Mouse (Mus musculus) MEL (cell line): ENCODE results near the gene Schip1. TPM values are rescaled to one million over a fixed set of nuclear protein-coding genes. Genes with fewer than 3 reads are reported as not detected.

Experiments
- DNase-seq: peaks from one replicate; pipeline ENCODE4 v3.0.0; 2011; ENCODE audit warnings: low read depth, low spot score
- H3K27ac ChIP-seq: 2 replicates; pipeline ENCODE4 v1.5.1; 2012; ENCODE audit warnings: low read depth, mild to moderate bottlenecking, control low read depth, low read length, moderate library complexity; ENCODE audit not compliant: control insufficient read depth
- H3K27me3 ChIP-seq, 2 experiments: fragments of 150-350 bp in 1 of 2; sonication (generic) in 1 of 2; 2 replicates each; pipeline ENCODE4 v1.6.1; 2012; ENCODE audit warnings: low read length in 2 of 2, mild to moderate bottlenecking in 2 of 2, improper control_type of control experiment in 1 of 2, moderate library complexity in 1 of 2; ENCODE audit not compliant: insufficient read depth in 2 of 2, control insufficient read depth in 1 of 2
- H3K36me3 ChIP-seq, 2 experiments: 2 replicates each; pipeline ENCODE4 v1.6.1; 2012 to 2014; ENCODE audit warnings: low read length in 2 of 2, improper control_type of control experiment in 1 of 2, inconsistent platforms in 1 of 2, mild to moderate bottlenecking in 1 of 2; ENCODE audit not compliant: insufficient read depth in 2 of 2, control insufficient read depth in 1 of 2
- H3K4me1 ChIP-seq, 2 experiments: fragments of 150-350 bp in 1 of 2; sonication (generic) in 1 of 2; 2 replicates each; pipeline ENCODE4 v1.6.1; 2012; ENCODE audit warnings: low read length in 2 of 2, improper control_type of control experiment in 1 of 2, mild to moderate bottlenecking in 1 of 2; ENCODE audit not compliant: insufficient read depth in 2 of 2, control insufficient read depth in 1 of 2
- H3K4me3 ChIP-seq, 2 experiments: fragments of 150-350 bp in 1 of 2; sonication (generic) in 1 of 2; 2 replicates each; pipeline ENCODE4 v1.5.1; 2012; ENCODE audit warnings: low read depth in 2 of 2, low read length in 2 of 2, mild to moderate bottlenecking in 2 of 2, moderate library complexity in 2 of 2, control low read depth in 1 of 2, improper control_type of control experiment in 1 of 2; ENCODE audit not compliant: control insufficient read depth in 1 of 2, insufficient read depth in 1 of 2
- H3K79me2 ChIP-seq: 2 replicates; pipeline ENCODE4 v1.6.1; 2012; ENCODE audit warnings: mild to moderate bottlenecking, low read length, moderate library complexity; ENCODE audit not compliant: control insufficient read depth, poor library complexity, insufficient read depth
- H3K9ac ChIP-seq: 2 replicates; pipeline ENCODE4 v1.6.1; 2012; ENCODE audit warnings: low read depth, mild to moderate bottlenecking, control low read depth, low read length, moderate library complexity; ENCODE audit not compliant: control insufficient read depth, poor library complexity, severe bottlenecking
- H3K9me3 ChIP-seq: fragments of 150-350 bp; sonication (generic); replicated peaks from 2 replicates; pipeline ENCODE4 v1.6.1; 2012; ENCODE audit warnings: mild to moderate bottlenecking, low read length, improper control_type of control experiment, moderate library complexity; ENCODE audit not compliant: insufficient read depth
- BHLHE40 ChIP-seq: IDR thresholded peaks from 2 replicates; pipeline ENCODE4 v1.6.1; 2012; ENCODE audit warnings: low read depth, mild to moderate bottlenecking, inconsistent platforms, low read length, improper control_type of control experiment, borderline replicate concordance
- CTCF ChIP-seq, 3 experiments: IDR thresholded peaks in 2 of 3; conservative IDR thresholded peaks in 1 of 3; 2 replicates each; pipeline ENCODE4 v1.5.1; 2011 to 2012; ENCODE audit warnings: low read length in 3 of 3, low read depth in 2 of 3, mild to moderate bottlenecking in 2 of 3, improper control_type of control experiment in 1 of 3, inconsistent platforms in 1 of 3, mixed read lengths in 1 of 3, moderate library complexity in 1 of 3; ENCODE audit not compliant: control insufficient read depth in 1 of 3, insufficient read depth in 1 of 3, poor library complexity in 1 of 3, severe bottlenecking in 1 of 3
- E2F4 ChIP-seq: IDR thresholded peaks from 2 replicates; pipeline ENCODE4 v1.6.1; 2011; ENCODE audit warnings: low read depth, low read length, improper control_type of control experiment, borderline replicate concordance
- ELF1 ChIP-seq: IDR thresholded peaks from 2 replicates; pipeline ENCODE4 v1.6.1; 2014; ENCODE audit warnings: low read depth, mild to moderate bottlenecking, inconsistent platforms, low read length, improper control_type of control experiment, moderate library complexity
- EP300 ChIP-seq, 2 experiments: IDR thresholded peaks; 2 replicates each; pipeline ENCODE4 v1.6.1; 2011; ENCODE audit warnings: improper control_type of control experiment in 2 of 2, low read length in 2 of 2, low read depth in 1 of 2, mild to moderate bottlenecking in 1 of 2
- ETS1 ChIP-seq: IDR thresholded peaks from 2 replicates; pipeline ENCODE4 v1.6.1; 2012; ENCODE audit warnings: low read depth, mild to moderate bottlenecking, inconsistent platforms, low read length, improper control_type of control experiment, moderate library complexity
- GABPA ChIP-seq: IDR thresholded peaks from 2 replicates; pipeline ENCODE4 v1.6.1; 2012; ENCODE audit warnings: low read depth, mild to moderate bottlenecking, inconsistent platforms, low read length, improper control_type of control experiment, moderate library complexity
- JUND ChIP-seq: IDR thresholded peaks from 2 replicates; pipeline ENCODE4 v1.6.1; 2011; ENCODE audit warnings: low read depth, mild to moderate bottlenecking, improper control_type of control experiment, low read length
- MAFK ChIP-seq: IDR thresholded peaks from 2 replicates; pipeline ENCODE4 v1.6.1; 2011; ENCODE audit warnings: low read depth, mild to moderate bottlenecking, low read length, improper control_type of control experiment, borderline replicate concordance
- MAZ ChIP-seq: IDR thresholded peaks from 2 replicates; pipeline ENCODE4 v1.6.1; 2012; ENCODE audit warnings: low read depth, mild to moderate bottlenecking, inconsistent platforms, low read length, improper control_type of control experiment
- MEF2A ChIP-seq: IDR thresholded peaks from 2 replicates; pipeline ENCODE4 v1.6.1; 2014; ENCODE audit warnings: low read depth, mild to moderate bottlenecking, inconsistent platforms, low read length, improper control_type of control experiment; ENCODE audit not compliant: poor library complexity, insufficient replicate concordance, severe bottlenecking; ENCODE audit errors: extremely low read depth
- MYC ChIP-seq: IDR thresholded peaks from 2 replicates; pipeline ENCODE4 v1.6.1; 2011; ENCODE audit warnings: low read depth, mild to moderate bottlenecking, low read length, improper control_type of control experiment, moderate library complexity
- NRF1 ChIP-seq: IDR thresholded peaks from 2 replicates; pipeline ENCODE4 v1.6.1; 2014; ENCODE audit warnings: low read depth, mild to moderate bottlenecking, inconsistent platforms, low read length, improper control_type of control experiment, moderate library complexity; ENCODE audit not compliant: poor library complexity, insufficient read depth, severe bottlenecking
- POLR2A ChIP-seq, 2 experiments: IDR thresholded peaks; 2 replicates each; pipeline ENCODE4 v1.6.1; 2011 to 2012; ENCODE audit warnings: low read length in 2 of 2, mild to moderate bottlenecking in 2 of 2, control low read depth in 1 of 2, improper control_type of control experiment in 1 of 2, low read depth in 1 of 2, moderate library complexity in 1 of 2; ENCODE audit not compliant: control insufficient read depth in 1 of 2, insufficient read depth in 1 of 2, poor library complexity in 1 of 2
- POLR2AphosphoS2 ChIP-seq: IDR thresholded peaks from 2 replicates; pipeline ENCODE4 v1.6.1; 2011; ENCODE audit warnings: low read length, improper control_type of control experiment
- POLR2AphosphoS5 ChIP-seq: IDR thresholded peaks from 2 replicates; pipeline ENCODE4 v1.6.1; 2012; ENCODE audit warnings: low read depth, borderline replicate concordance, mild to moderate bottlenecking, inconsistent platforms, low read length, moderate library complexity, mixed read lengths
- RAD21 ChIP-seq: IDR thresholded peaks from 2 replicates; pipeline ENCODE4 v1.6.1; 2011; ENCODE audit warnings: mild to moderate bottlenecking, low read depth, low read length, improper control_type of control experiment
- RCOR1 ChIP-seq: IDR thresholded peaks from 2 replicates; pipeline ENCODE4 v1.6.1; 2012; ENCODE audit warnings: low read depth, mild to moderate bottlenecking, inconsistent platforms, low read length, improper control_type of control experiment
- TAL1 ChIP-seq: IDR thresholded peaks from 2 replicates; pipeline ENCODE4 v1.6.1; 2012; ENCODE audit warnings: mild to moderate bottlenecking, inconsistent platforms, low read length, moderate library complexity, mixed read lengths
- TBP ChIP-seq: IDR thresholded peaks from 2 replicates; pipeline ENCODE4 v1.8.0; 2011; ENCODE audit warnings: low read depth, low read length, improper control_type of control experiment
- UBTF ChIP-seq: IDR thresholded peaks from 2 replicates; pipeline ENCODE4 v1.6.1; 2012; ENCODE audit warnings: low read depth, mild to moderate bottlenecking, inconsistent platforms, low read length, improper control_type of control experiment, moderate library complexity, borderline replicate concordance; ENCODE audit not compliant: insufficient read depth
- USF2 ChIP-seq, 2 experiments: IDR thresholded peaks; 2 replicates each; pipeline ENCODE4 v1.6.1; 2011 to 2012; ENCODE audit warnings: improper control_type of control experiment in 2 of 2, low read length in 2 of 2, borderline replicate concordance in 1 of 2, inconsistent platforms in 1 of 2, low read depth in 1 of 2, mild to moderate bottlenecking in 1 of 2; ENCODE audit not compliant: insufficient read depth in 1 of 2
- ZKSCAN1 ChIP-seq: IDR thresholded peaks from 2 replicates; pipeline ENCODE4 v1.6.1; 2012; ENCODE audit warnings: low read depth, mild to moderate bottlenecking, inconsistent platforms, low read length, improper control_type of control experiment, moderate library complexity
- ZMIZ1 ChIP-seq: IDR thresholded peaks from 2 replicates; pipeline ENCODE4 v1.6.1; 2012; ENCODE audit warnings: low read depth, mild to moderate bottlenecking, inconsistent platforms, low read length, improper control_type of control experiment, moderate library complexity
- ZNF384 ChIP-seq: IDR thresholded peaks from 2 replicates; pipeline ENCODE4 v1.6.1; 2012; ENCODE audit warnings: low read depth, mild to moderate bottlenecking, inconsistent platforms, low read length, improper control_type of control experiment
- polyA plus RNA-seq, 2 experiments: library from polyadenylated mRNA; stranded (reverse) in 1 of 2; unstranded in 1 of 2; fragments of >175 nt in 1 of 2; fragments of >200 nt in 1 of 2; gene quantifications; 2 replicates each; pipeline versions ENCODE4 v1.2.1 to v1.2.4; 2012; ENCODE audit warnings: low replicate concordance in 2 of 2, low read depth in 1 of 2; ENCODE audit not compliant: insufficient read length in 2 of 2, insufficient read depth in 1 of 2, missing spikeins in 1 of 2
- total RNA-seq: library from RNA; depleted of rRNA; stranded (reverse); fragments of 300-350 nt; gene quantifications from 2 replicates; pipeline ENCODE4 v1.2.3, GENCODE M21; 2012

Gene Schip1
- total and polyA plus RNA-seq, 3 experiments: 10.1 to 12.4 TPM; not detected in 1

DNA sequence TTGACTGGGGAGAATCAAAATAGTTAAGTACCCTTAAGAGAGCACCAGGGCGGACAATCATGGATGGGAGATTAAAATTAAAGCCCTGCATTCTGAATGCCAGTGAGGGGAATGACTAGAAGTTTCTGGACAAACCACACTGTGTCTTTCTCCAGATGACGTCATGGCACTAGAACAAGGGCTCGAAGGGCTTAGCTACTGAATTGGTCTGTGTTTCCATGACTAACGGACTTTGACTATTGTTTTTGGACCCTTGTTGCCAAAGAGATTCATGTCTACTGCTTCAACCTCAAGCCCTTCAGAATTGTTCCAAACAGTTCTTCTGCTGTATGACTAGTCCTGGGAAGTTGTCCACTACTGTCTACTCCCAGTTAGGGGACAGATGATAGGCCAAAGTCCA, 467.3 kb downstream of the Schip1 start:
- H3K9ac ChIP-seq: no peak overlapping the region
- DNase-seq: no peak
- no peaks in the 10 kb centered on the region for H3K4me1 ChIP-seq
- H3K27me3 ChIP-seq: no peaks in the 10 kb centered on the region
- no peaks in the 10 kb centered on the region for H3K79me2 ChIP-seq
- no peaks in the 10 kb centered on the region for H3K36me3 ChIP-seq
- H3K9me3 ChIP-seq: no peaks in the 10 kb centered on the region
- no peak overlapping the region for H3K27ac ChIP-seq
- TF ChIP-seq POLR2A (IDR thresholded peaks at IDR 0.05; ENCODE audit: control insufficient read depth in 1 of 2, insufficient read depth in 1 of 2, low read depth in 1 of 2, low read length in 2 of 2, poor library complexity in 1 of 2) (no peak), BHLHE40 (no peak), ZKSCAN1 (no peak), E2F4 (no peak), UBTF (no peak), MAFK (no peak), ELF1 (no peak), POLR2AphosphoS5 (no peak)
- H3K4me3 ChIP-seq: no peak overlapping the region

DNA sequence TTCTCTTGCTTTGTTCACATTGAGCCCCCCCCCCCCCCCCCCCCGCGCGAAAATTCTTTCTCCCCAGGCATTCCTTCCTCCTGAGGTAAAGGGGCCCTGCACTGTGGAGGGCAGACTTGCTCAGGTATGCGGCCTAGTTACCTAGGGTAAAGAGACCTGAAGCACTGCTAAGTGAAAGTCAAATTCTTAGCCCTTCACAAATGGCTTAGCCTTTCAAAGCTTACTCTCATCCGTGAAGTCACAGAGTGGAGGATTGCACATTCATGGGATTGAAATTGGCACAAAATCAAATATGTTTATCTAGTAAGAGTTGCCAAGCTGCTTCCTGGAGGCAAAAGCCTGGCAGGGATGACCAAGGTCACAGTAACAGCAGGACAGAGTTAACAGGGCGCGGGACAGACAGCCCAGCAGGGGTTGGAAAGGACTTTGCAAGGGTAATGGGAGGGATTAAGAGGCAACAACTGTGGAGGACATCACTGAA, 470.0 kb downstream of the Schip1 start:
- Histone ChIP-seq H3K9me3 (no peaks in the 10 kb centered on the region), H3K27ac (no peak overlapping the region), H3K4me1 (no peaks in the 10 kb centered on the region), H3K79me2 (no peaks in the 10 kb centered on the region), H3K4me3 (no peak overlapping the region), H3K9ac (no peak overlapping the region), H3K36me3 (no peaks in the 10 kb centered on the region)
- TF ChIP-seq ZMIZ1 (no peak), EP300 (IDR thresholded peaks at IDR 0.05; ENCODE audit: low read depth in 1 of 2, low read length in 2 of 2) (no peak), RCOR1 (no peak), RAD21 (no peak), ETS1 (no peak), MYC (no peak), USF2 (IDR thresholded peaks at IDR 0.05; ENCODE audit: borderline replicate concordance in 1 of 2, insufficient read depth in 1 of 2, low read depth in 1 of 2, low read length in 2 of 2) (no peak), CTCF (IDR thresholded peaks at IDR 0.05 in 2 of 3, conservative IDR thresholded peaks at IDR 0.05 in 1 of 3; ENCODE audit: control insufficient read depth in 1 of 3, insufficient read depth in 1 of 3, low read depth in 2 of 3, low read length in 3 of 3, poor library complexity in 1 of 3, severe bottlenecking in 1 of 3) (no peak), ZNF384 (no peak), MEF2A (no peak), POLR2AphosphoS5 (no peak), GABPA (no peak), E2F4 (no peak), TAL1 (no peak), JUND (no peak), TBP (no peak), MAZ (no peak), POLR2AphosphoS2 (no peak), NRF1 (no peak), BHLHE40 (no peak)
- TF ChIP-seq, all 39 proteins: peak for 0
- H3K27me3 ChIP-seq: no peaks in the 10 kb centered on the region
- no peak for DNase-seq
